Mouse (Mus musculus) hindlimb bud, embryonic 11.5 days (tissue): ENCODE data around the gene Rabggtb.
"Not testable (repeated sequence)": the region's sequence is repeated elsewhere in the genome, so short reads cannot be mapped to it uniquely, and the experiment has no call there.

Experiments
- DNase-seq: peaks from one replicate; pipeline ENCODE4 v3.0.0-alpha.2; 2012; ENCODE audit warnings: low read depth, low spot score; ENCODE audit errors: extremely low spot score

The Rabggtb gene

GRCm38 (mm10) chr3:153867149-153868136 is 45.4 kb downstream of the Rabggtb start:
- no peak for DNase-seq

GRCm38 (mm10) chr3:153864636-153865429 is 48.0 kb downstream of the Rabggtb start:
- no peak for DNase-seq

GRCm38 (mm10) chr3:153863816-153864215 is 49.0 kb downstream of the Rabggtb start:
- DNase-seq = no peak

DNA sequence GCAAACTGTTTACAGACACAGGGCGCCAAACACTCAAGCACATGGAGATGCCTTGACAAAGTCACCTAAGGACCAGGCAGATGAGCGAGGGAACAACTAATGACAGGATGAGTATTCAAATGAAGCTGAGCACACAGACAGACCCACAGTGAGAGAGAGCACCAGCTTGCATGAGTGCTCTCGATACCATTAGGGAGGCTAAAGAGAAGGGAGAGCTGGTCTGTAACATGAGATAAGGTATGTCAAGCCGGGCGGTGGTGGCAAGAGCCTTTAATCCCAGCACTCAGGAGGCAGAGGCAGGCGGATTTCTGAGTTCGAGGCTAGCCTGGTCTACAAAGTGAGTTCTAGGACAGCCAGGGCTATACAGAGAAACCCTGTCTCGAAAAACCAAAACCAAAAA is 52.4 kb downstream of the Rabggtb start:
- DNase-seq = not testable (repeated sequence)

DNA sequence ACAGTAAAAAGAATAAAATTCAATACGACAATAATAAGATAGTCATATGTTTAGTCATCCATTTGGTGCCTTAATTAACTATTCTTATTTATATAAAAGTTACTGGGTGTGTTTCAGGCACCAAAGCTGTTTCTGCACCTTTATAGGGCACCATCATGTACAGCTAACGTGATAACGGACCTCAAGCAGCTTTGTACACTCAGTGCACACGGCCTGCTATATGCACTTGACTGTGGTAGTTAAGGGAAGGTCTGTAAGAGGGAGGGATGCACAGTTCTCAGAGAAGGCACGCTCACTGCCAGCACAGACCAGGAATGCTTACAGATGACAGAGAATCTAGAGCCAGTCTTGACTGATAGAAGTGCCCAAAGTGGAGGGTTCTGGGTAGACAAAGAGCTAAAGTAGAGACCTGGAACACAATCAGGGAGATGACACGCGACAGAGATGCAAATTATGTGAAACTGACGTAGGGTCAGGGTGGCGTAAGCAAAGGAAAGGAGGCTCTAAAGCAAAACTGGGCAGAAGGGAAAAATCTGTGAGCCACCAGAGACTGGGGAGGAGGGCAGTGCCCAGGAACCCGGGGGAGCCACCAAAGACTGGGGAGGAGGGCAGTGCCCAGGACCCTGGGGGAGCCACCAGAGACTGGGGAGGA is 54.3 kb downstream of the Rabggtb start:
- no peak for DNase-seq
